Mouse (Mus musculus): ENCODE measurements at regions not wholly inside any gene's neighbourhood (a gene's known extent, or its start where the extent isn't known, plus 50 kb on each side); places are given as distances from the start of the nearest gene placed in this dataset.

DNA sequence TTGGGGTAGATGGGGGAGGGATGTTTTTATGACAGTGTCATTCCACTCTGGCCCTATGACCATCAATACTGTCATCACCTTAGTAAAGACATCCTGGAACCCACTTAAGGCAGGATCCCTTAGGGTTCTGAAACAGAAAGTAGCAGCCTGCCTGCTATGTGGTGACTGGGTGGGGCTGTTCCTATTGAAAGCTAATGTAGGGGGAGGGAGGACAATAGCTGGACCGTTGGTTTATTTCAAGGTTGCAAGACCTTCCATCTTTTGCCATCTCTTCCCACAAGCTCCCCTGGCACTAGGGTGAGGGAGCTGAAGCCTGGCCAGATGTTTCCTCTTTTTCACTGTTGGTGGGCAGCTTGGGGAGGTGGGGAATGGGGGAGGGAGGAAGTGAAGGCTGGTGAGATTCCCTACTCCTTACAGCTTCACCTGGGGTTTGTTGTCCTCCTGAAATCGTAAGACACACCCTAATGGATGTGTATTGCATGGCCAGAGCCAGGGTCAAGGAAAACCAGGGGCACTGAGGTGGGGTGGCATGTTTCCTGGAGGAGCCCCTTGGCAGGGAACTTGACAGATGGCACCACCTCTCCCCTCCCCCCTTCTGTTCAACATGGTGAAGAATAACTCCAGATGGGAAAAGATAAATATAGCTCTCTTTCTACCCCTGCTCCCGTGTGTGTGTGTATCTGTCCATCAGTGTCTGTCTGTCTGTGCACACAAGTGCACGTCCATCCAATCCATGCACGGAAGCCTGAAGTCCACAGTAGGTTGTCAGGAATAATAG, 112.1 kb upstream of the Ccnd2 start:
- Histone ChIP-seq H3K4me1 (peaks cover 12% of the 10 kb centered on the region), H3K9ac (no peak overlapping the region), H3K27ac (replicated peaks) (no peak overlapping the region), H3K36me3 (no peaks in the 10 kb centered on the region), H3K27me3 (no peaks in the 10 kb centered on the region), H3K4me2 (replicated peaks) (no peak overlapping the region), H3K4me3 (replicated peaks) (no peak overlapping the region), H3K9me3 (replicated peaks) (no peaks in the 10 kb centered on the region)
- 64% methylated on average over 5 of the region's 5 CpGs for WGBS
- ATAC-seq (ENCODE audit: insufficient number of reproducible peaks, low FRiP score, low TSS enrichment, low read depth): no peak

DNA sequence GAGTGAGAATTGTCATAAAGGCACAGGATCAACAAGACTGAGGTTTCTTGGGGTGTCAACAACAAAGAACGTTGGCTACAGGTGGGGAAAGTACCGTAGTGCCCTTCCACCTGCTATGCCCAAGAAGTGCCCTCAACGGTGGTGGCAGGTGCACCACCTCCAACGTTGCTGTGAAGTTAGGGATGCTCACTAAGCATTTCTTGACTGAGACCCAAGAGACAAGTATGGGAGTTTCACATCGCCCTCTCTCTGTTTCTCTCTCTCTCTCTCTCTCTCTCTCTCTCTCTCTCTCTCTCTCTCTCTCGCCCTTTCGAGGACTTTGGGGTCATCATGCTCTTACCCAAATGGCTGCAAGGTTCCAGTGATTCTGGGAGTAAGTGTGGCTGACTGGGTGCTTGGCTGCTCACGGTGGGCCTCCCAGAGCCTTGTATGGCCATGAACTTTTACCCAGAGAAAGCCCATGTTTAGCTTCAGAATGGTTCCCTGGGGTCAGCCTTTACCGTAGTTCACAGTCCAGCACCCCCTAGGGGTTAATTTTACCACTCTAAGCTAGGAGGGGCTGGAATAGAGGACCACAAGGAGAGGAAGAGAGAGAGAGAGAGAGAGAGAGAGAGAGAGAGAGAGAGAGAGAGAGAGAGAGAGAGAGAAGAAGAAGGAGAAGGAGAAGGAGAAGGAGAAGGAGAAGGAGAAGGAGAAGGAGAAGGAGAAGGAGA, 113.2 kb upstream of the Ccnd2 start:
- 73% methylated on average over 9 of the region's 9 CpGs for WGBS
- H3K9ac ChIP-seq: no peak overlapping the region
- no peak overlapping the region for H3K4me2 ChIP-seq (replicated peaks)
- H3K9me3 ChIP-seq (replicated peaks): no peaks in the 10 kb centered on the region
- no peaks in the 10 kb centered on the region for H3K36me3 ChIP-seq
- no peak overlapping the region for H3K4me3 ChIP-seq (replicated peaks)
- no peaks in the 10 kb centered on the region for H3K27me3 ChIP-seq
- ATAC-seq (ENCODE audit: insufficient number of reproducible peaks, low FRiP score, low TSS enrichment, low read depth): no peak
- 0 out of 2 replicates have a peak overlapping the region, but pooled peaks have one; percentile 22 for H3K27ac ChIP-seq (replicated peaks)
- H3K4me1 ChIP-seq: peaks cover 12% of the 10 kb centered on the region

GRCm38 (mm10) chr6:127265901-127266812, 114.2 kb upstream of the Ccnd2 start:
- H3K4me3 ChIP-seq (replicated peaks): peak overlapping the region; percentile 31
- H3K9me3 ChIP-seq (replicated peaks): no peaks in the 10 kb centered on the region
- no peaks in the 10 kb centered on the region for H3K36me3 ChIP-seq
- WGBS: 3% methylated on average over 21 of the region's 21 CpGs
- H3K27me3 ChIP-seq: no peaks in the 10 kb centered on the region
- ATAC-seq (ENCODE audit: insufficient number of reproducible peaks, low FRiP score, low TSS enrichment, low read depth): peak; percentile 68
- peak overlapping the region; percentile 63 for H3K27ac ChIP-seq (replicated peaks)
- peaks cover 12% of the 10 kb centered on the region for H3K4me1 ChIP-seq
- peak overlapping the region; percentile 60 for H3K4me2 ChIP-seq (replicated peaks)
- H3K9ac ChIP-seq: no peak overlapping the region

GRCm38 (mm10) chr6:127266813-127267165, 114.8 kb upstream of the Ccnd2 start:
- Histone ChIP-seq H3K27ac (replicated peaks) (no peak overlapping the region), H3K4me2 (replicated peaks) (peak overlapping the region; percentile 60; the same call in 1 of the 2 replicates), H3K4me1 (peaks cover 12% of the 10 kb centered on the region), H3K9ac (no peak overlapping the region), H3K27me3 (no peaks in the 10 kb centered on the region), H3K4me3 (replicated peaks) (peak overlapping the region; percentile 31; the same call in 1 of the 2 replicates), H3K9me3 (replicated peaks) (no peaks in the 10 kb centered on the region; the same call in 1 of the 2 replicates), H3K36me3 (no peaks in the 10 kb centered on the region)
- 49% methylated on average over 10 of the region's 10 CpGs for WGBS
- ATAC-seq (ENCODE audit: insufficient number of reproducible peaks, low FRiP score, low TSS enrichment, low read depth): no peak

DNA sequence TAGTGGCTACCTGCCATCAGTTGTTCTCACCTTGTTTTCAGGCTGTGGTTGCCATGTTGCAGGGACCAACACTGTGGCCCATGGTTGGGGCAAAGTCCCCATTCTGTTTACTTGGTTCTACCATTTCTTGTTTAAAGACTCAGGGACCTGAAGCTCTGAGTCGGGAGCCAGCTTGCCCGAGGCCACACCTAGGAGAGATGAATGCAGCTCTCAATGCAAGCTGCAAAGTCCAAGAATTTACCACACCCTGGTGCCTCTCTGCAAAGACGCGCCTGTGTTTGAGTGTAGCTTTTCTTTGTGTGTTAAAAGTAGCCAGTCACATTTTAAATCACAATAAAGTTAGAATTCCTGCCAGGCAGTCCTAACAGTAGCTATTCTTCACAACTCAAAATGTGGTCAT, 117.0 kb upstream of the Ccnd2 start:
- H3K4me3 ChIP-seq (replicated peaks): no peak overlapping the region
- no peaks in the 10 kb centered on the region for H3K36me3 ChIP-seq
- no peaks in the 10 kb centered on the region for H3K27me3 ChIP-seq
- no peak overlapping the region for H3K4me2 ChIP-seq (replicated peaks)
- no peak overlapping the region for H3K9ac ChIP-seq
- H3K4me1 ChIP-seq: peaks cover 12% of the 10 kb centered on the region
- ATAC-seq (ENCODE audit: insufficient number of reproducible peaks, low FRiP score, low TSS enrichment, low read depth): no peak
- no peak overlapping the region for H3K27ac ChIP-seq (replicated peaks)
- H3K9me3 ChIP-seq (replicated peaks): no peaks in the 10 kb centered on the region; the same call in 1 of the 2 replicates
- WGBS: 56% methylated on average over 4 of the region's 4 CpGs

DNA sequence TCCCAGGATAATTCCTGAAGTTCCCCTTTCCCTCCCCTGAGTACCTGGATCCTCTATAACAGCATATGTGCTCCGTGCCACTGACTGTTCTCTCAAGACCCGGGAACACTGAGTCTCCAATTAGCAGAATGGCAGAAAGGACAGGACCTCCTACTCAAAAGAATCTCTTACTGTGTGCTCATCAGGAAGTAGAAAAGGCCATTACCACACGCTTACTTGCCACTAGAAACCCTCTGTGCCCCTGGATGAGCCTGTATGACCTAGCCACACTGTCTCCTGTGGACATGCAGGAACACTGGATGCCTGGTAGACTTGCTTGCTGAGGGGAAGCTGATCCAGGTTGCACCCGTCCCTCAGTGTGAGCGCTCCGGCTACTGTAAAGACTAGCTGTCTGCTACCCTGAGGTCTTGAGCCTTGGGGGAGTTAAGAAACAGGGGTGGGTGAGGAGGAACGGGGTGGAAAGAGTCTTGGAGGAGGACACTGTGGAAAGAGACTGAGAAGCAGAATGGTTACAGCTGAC, 117.6 kb upstream of the Ccnd2 start:
- H3K9ac ChIP-seq: no peak overlapping the region
- no peaks in the 10 kb centered on the region for H3K36me3 ChIP-seq
- H3K27me3 ChIP-seq: no peaks in the 10 kb centered on the region
- no peaks in the 10 kb centered on the region; the same call in 1 of the 2 replicates for H3K9me3 ChIP-seq (replicated peaks)
- no peak overlapping the region for H3K4me2 ChIP-seq (replicated peaks)
- peaks cover 12% of the 10 kb centered on the region for H3K4me1 ChIP-seq
- WGBS: 73% methylated on average over 7 of the region's 7 CpGs
- ATAC-seq (ENCODE audit: insufficient number of reproducible peaks, low FRiP score, low TSS enrichment, low read depth): no peak
- no peak overlapping the region for H3K4me3 ChIP-seq (replicated peaks)
- no peak overlapping the region for H3K27ac ChIP-seq (replicated peaks)

- no peaks in the 10 kb centered on the region; the same call in 1 of the 2 replicates for H3K9me3 ChIP-seq (replicated peaks)
- H3K9ac ChIP-seq: no peak overlapping the region
- no peak for ATAC-seq (ENCODE audit: insufficient number of reproducible peaks, low FRiP score, low TSS enrichment, low read depth)
- H3K27me3 ChIP-seq: no peaks in the 10 kb centered on the region
- H3K36me3 ChIP-seq: no peaks in the 10 kb centered on the region
- peaks cover 12% of the 10 kb centered on the region for H3K4me1 ChIP-seq
- no peak overlapping the region for H3K27ac ChIP-seq (replicated peaks)
- H3K4me3 ChIP-seq (replicated peaks): no peak overlapping the region
- 64% methylated on average over 9 of the region's 9 CpGs for WGBS
- no peak overlapping the region for H3K4me2 ChIP-seq (replicated peaks)
These were observed 118.8 kb upstream of the Ccnd2 start for GRCm38 (mm10) chr6:127270774-127271173.

GRCm38 (mm10) chr6:127271418-127271817, 119.4 kb upstream of the Ccnd2 start:
- no peaks in the 10 kb centered on the region for H3K27me3 ChIP-seq
- H3K9me3 ChIP-seq (replicated peaks): no peaks in the 10 kb centered on the region; the same call in 1 of the 2 replicates
- no peak overlapping the region for H3K27ac ChIP-seq (replicated peaks)
- H3K9ac ChIP-seq: no peak overlapping the region
- H3K4me2 ChIP-seq (replicated peaks): no peak overlapping the region
- H3K4me1 ChIP-seq: peaks cover 7% of the 10 kb centered on the region
- ATAC-seq (ENCODE audit: insufficient number of reproducible peaks, low FRiP score, low TSS enrichment, low read depth): no peak
- H3K4me3 ChIP-seq (replicated peaks): no peak overlapping the region
- 92% methylated on average over 3 of the region's 3 CpGs for WGBS
- H3K36me3 ChIP-seq: no peaks in the 10 kb centered on the region

DNA sequence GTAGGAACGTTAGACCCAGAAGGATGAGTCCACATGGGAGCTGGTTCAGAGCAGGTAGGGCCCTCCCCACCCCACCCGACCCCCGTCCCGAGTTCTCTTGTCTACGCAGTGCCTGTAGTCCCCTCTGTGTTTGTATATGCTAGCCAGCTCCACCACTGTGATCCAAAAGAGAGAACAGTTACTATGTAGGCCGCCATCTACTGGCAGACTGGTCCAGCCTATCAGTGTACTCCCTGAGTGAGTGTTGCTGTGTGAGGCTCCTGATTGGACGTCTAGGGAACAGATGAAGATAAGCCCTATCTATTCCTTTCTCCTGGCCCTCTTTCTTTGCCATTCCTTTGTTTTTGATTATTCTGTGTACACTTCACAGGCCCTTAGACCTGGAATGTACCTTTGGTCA, 120.6 kb upstream of the Ccnd2 start:
- no peak overlapping the region for H3K27ac ChIP-seq (replicated peaks)
- no peaks in the 10 kb centered on the region for H3K27me3 ChIP-seq
- H3K4me3 ChIP-seq (replicated peaks): no peak overlapping the region
- no peaks in the 10 kb centered on the region for H3K36me3 ChIP-seq
- ATAC-seq (ENCODE audit: insufficient number of reproducible peaks, low FRiP score, low TSS enrichment, low read depth): 0 out of 2 replicates have a peak, but pooled peaks have one; percentile 70
- WGBS: 71% methylated on average over 7 of the region's 7 CpGs
- H3K4me1 ChIP-seq: no peaks in the 10 kb centered on the region; the same call in 1 of the 2 replicates
- H3K9me3 ChIP-seq (replicated peaks): no peaks in the 10 kb centered on the region; the same call in 1 of the 2 replicates
- no peak overlapping the region for H3K9ac ChIP-seq
- no peak overlapping the region for H3K4me2 ChIP-seq (replicated peaks)

DNA sequence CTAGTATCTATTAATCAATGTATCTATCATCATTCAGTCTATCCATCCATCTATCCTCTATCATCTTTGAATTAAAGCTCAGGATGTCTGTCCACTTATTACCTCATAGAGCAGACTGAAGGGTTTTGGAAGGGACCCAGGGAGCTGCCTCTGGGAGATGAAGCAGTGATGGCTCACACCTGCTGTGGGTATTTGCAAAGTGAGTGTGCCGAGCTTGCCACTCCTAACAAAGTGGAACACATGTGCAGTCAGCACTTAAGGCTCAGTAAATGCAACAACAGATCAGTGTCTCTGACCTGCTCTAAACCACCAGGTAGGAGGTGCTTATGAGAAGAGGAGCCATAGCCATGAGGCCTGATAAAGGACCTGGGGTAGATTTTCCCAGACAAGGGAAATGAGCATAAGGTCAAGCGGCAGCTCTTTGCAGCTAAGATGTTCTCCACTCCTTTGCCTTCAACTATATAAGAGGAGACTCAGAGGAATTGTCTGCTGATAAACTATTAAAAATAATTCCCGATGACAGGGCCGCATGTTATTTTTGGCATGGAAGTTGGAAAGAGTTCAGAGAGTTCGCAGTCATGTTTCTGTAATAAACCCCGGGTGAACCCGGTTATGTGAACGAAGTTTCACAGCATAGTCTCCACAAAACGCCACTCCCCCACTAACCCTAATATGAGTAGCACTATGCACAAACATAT, 122.9 kb upstream of the Ccnd2 start:
- Histone ChIP-seq H3K4me2 (replicated peaks) (no peak overlapping the region), H3K9ac (no peak overlapping the region), H3K36me3 (no peaks in the 10 kb centered on the region), H3K27ac (replicated peaks) (no peak overlapping the region), H3K4me1 (no peaks in the 10 kb centered on the region; the same call in 1 of the 2 replicates), H3K9me3 (replicated peaks) (no peaks in the 10 kb centered on the region; the same call in 1 of the 2 replicates), H3K27me3 (no peaks in the 10 kb centered on the region), H3K4me3 (replicated peaks) (no peak overlapping the region)
- ATAC-seq (ENCODE audit: insufficient number of reproducible peaks, low FRiP score, low TSS enrichment, low read depth): no peak
- WGBS: 78% methylated on average over 9 of the region's 9 CpGs

Data from embryonic facial prominence, embryonic 15.5 days (tissue).